Mouse (Mus musculus) olfactory bulb, adult 2 months (tissue): ENCODE data around the gene Chek1.

Experiments
- CTCF ChIP-seq: fragments of 200-500 bp; IDR thresholded peaks from 2 replicates; pipeline ENCODE4 v1.5.1; 2012; ENCODE audit warnings: low read depth, mild to moderate bottlenecking, low read length, moderate library complexity; ENCODE audit not compliant: insufficient read depth
- POLR2A ChIP-seq: fragments of 200-500 bp; IDR thresholded peaks from 2 replicates; pipeline ENCODE4 v1.6.1; 2012; ENCODE audit warnings: mild to moderate bottlenecking, low read depth, low read length, moderate library complexity; ENCODE audit not compliant: insufficient read depth

- TF ChIP-seq POLR2A: no peak
- TF ChIP-seq CTCF: no peak
Observed at GRCm38 (mm10) chr9:36716624-36717023, 10.2 kb downstream of the Chek1 start.
